Mouse (Mus musculus) testis, adult 10 weeks (tissue): Measurements from ENCODE around the gene Cbln3. TPM values are rescaled to one million over a fixed set of nuclear protein-coding genes. Genes with fewer than 3 reads are reported as not detected.

ENCODE experiments used
- polyA plus RNA-seq: library from polyadenylated mRNA; stranded (reverse); fragments of 350-450 nt; fragmentation: Illumina TruSeq; extraction: RNeasy Lipid Tissue Mini Kit (QIAGEN cat#74804); gene quantifications from one replicate; pipeline ENCODE4 v1.2.3, GENCODE M21; 2014; ENCODE audit warnings: low read depth, low replicate concordance

The Cbln3 gene
- polyA plus RNA-seq: 0.38 TPM

GRCm38 (mm10) chr14:55884166-55884565 lies at the start of gene Cbln3:
TSS of gene Cbln3 (minus strand) at chr14:55884392.

GRCm38 (mm10) chr14:55899701-55900413 lies 15.7 kb upstream of the Cbln3 start, which contains the start of gene Sdr39u1:
TSS of gene Sdr39u1 (minus strand) at chr14:55900293.

DNA sequence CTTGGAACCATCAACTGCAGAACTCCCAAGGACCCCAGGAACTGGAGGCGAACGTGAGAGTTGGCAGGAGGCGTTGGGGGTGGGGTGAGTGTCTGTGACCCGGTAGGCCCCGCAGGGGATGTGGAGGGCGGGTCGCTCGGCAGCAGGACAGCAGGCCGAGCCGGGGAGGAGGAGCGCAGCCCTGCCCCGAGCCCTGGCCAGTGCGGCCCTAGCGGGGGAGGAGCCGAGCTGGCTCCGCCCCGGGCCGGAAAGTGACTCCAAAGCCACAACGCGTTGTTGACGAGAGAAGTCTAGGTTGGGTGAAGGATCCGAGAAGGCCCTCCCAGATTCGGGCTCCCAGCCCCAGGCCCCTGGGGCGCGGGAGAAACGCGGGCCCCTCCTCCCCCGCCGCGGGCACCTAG lies 521 bp upstream of the Cbln3 start, which contains the start of gene Khnyn:
TSS of gene Khnyn (plus strand) at position 235 of the 401 bp plus-strand sequence.

GRCm38 (mm10) chr14:55853621-55854285 lies 30.4 kb downstream of the Cbln3 start, which contains the start of gene Nynrin:
TSS of gene Nynrin (plus strand) at chr14:55854010.

Other genes starting within 250 kb of the Cbln3 start
- 67.7 TPM for gene Ipo4, start 248.4 kb downstream of the Cbln3 start, polyA plus RNA-seq
- gene Gm49378, start 246.5 kb downstream of the Cbln3 start, polyA plus RNA-seq: 1.6 TPM
- gene Tm9sf1, start 240.6 kb downstream of the Cbln3 start, polyA plus RNA-seq: 5.9 TPM
- 45.9 TPM for gene Tssk4, start 234.2 kb downstream of the Cbln3 start, polyA plus RNA-seq
- 4.4 TPM for gene Mdp1, start 223.9 kb downstream of the Cbln3 start, polyA plus RNA-seq
- 54.2 TPM for gene Gmpr2, start 212.5 kb downstream of the Cbln3 start, polyA plus RNA-seq
- gene Nedd8, start 212.3 kb downstream of the Cbln3 start, polyA plus RNA-seq: 54.1 TPM
- gene Tinf2, start 202.6 kb downstream of the Cbln3 start, polyA plus RNA-seq: 18.0 TPM
- gene Tgm1, start 170.5 kb downstream of the Cbln3 start, polyA plus RNA-seq: not detected
- gene Rabggta, start 162.1 kb downstream of the Cbln3 start, polyA plus RNA-seq: 0.35 TPM
- 45.7 TPM for gene Dhrs1, start 138.7 kb downstream of the Cbln3 start, polyA plus RNA-seq
- 53.9 TPM for gene Nop9, start 138.7 kb downstream of the Cbln3 start, polyA plus RNA-seq
- not detected for gene Cideb, start 125.9 kb downstream of the Cbln3 start, polyA plus RNA-seq
- not detected for gene Ltb4r2, start 123.0 kb downstream of the Cbln3 start, polyA plus RNA-seq
- not detected for gene Ltb4r1, start 118.4 kb downstream of the Cbln3 start, polyA plus RNA-seq
- gene Adcy4, start 100.3 kb downstream of the Cbln3 start, polyA plus RNA-seq: 0.06 TPM
- gene Ripk3, start 95.5 kb downstream of the Cbln3 start, polyA plus RNA-seq: 0.69 TPM
- gene Nfatc4, start 61.2 kb downstream of the Cbln3 start, polyA plus RNA-seq: 0.11 TPM
- 0.03 TPM for gene Nynrin, start 30.4 kb downstream of the Cbln3 start, polyA plus RNA-seq
- gene Khnyn, start 555 bp upstream of the Cbln3 start, polyA plus RNA-seq: 2.2 TPM
- 15.9 TPM for gene Sdr39u1, start 15.9 kb upstream of the Cbln3 start, polyA plus RNA-seq
- gene Cma1, start 60.3 kb upstream of the Cbln3 start, polyA plus RNA-seq: not detected
- gene Cma2, start 66.6 kb upstream of the Cbln3 start, polyA plus RNA-seq: not detected
- not detected for gene Mcpt1, start 133.6 kb upstream of the Cbln3 start, polyA plus RNA-seq
- gene Mcpt9, start 146.1 kb upstream of the Cbln3 start, polyA plus RNA-seq: not detected
- not detected for gene Mcpt2, start 157.6 kb upstream of the Cbln3 start, polyA plus RNA-seq
- gene Mcpt4, start 177.9 kb upstream of the Cbln3 start, polyA plus RNA-seq: 0.25 TPM
- gene Mcpt8, start 200.9 kb upstream of the Cbln3 start, polyA plus RNA-seq: not detected
- not detected for gene Ctsg, start 218.2 kb upstream of the Cbln3 start, polyA plus RNA-seq
- gene Gzme, start 236.2 kb upstream of the Cbln3 start, polyA plus RNA-seq: not detected
- not detected for gene Gzmd, start 248.2 kb upstream of the Cbln3 start, polyA plus RNA-seq